In the genomic region with DNA sequence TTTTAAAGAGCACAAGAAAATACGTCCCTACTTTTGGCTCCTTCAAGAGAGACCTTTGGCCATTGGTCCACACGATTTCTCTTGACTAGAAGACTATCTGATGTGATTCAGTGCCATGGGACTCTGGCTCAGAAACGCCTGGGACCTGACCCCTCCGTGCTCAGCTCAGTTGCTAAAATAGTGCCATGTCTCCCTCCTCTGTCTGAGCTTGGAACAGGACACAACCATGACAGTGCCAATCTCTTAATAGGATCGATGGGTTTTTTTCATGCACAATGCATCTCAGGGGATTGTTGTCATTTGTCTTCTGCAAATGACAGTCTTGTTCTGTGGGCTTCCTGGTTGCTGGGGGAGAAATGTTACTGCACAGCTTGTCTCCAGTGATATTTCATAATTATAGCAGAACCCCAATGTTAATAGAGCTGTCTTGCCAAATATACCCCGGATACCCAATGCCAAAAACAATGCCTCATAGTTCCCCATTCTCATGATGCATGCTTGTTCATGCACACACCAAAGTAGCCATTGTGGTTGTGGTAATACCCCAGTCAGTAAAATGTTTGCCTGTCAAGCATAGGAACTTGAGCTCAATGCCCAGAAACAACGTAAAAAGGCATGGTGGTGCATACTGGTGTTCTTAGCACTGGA, we compare ENCODE assay signal across 25 mouse cellular contexts.
DNase-seq lines count a peak whose midpoint lies in the region; ATAC-seq and TF ChIP-seq lines count a peak whose summit lies in the region.
"Had no signal": no experiment of that assay in that cellular context is flagged by ENCODE, and none has a peak within 500 bp of the region (broad histone marks: within the 10 kb centered on the region; RNA-seq: fewer than 3 reads in every experiment).

No protein-coding gene starts in this region.

- no peak overlapping the region for H3K4me2 ChIP-seq in kidney, postnatal 0 days (ENCODE audit: low read length)
- H3K4me2 ChIP-seq in midbrain, postnatal 0 days (ENCODE audit: low read depth, low read length, poor library complexity, severe bottlenecking): no peak overlapping the region
- H3K4me2 ChIP-seq in midbrain, embryonic 13.5 days (replicated peaks): no peak overlapping the region
- H3K4me2 ChIP-seq: heart, embryonic 11.5 days; limb, embryonic 13.5 days; liver, embryonic 12.5 days; midbrain, embryonic 15.5 days; neural tube, embryonic 13.5 days; stomach, embryonic 15.5 days had no signal

- H3K27ac ChIP-seq in kidney, postnatal 0 days: no peak overlapping the region
- H3K27ac ChIP-seq in midbrain, postnatal 0 days (ENCODE audit: low read depth, low read length): no peak overlapping the region
- H3K27ac ChIP-seq in midbrain, embryonic 13.5 days: no peak overlapping the region
- H3K27ac ChIP-seq: hindbrain, embryonic 10.5 days; limb, embryonic 13.5 days; liver, embryonic 12.5 days; midbrain, embryonic 15.5 days; neural tube, embryonic 13.5 days; stomach, embryonic 15.5 days had no signal

- no peaks in the 10 kb centered on the region for H3K4me1 ChIP-seq in kidney, postnatal 0 days (replicated peaks; ENCODE audit: insufficient read depth, low read length)
- no peaks in the 10 kb centered on the region for H3K4me1 ChIP-seq in midbrain, postnatal 0 days (ENCODE audit: insufficient read depth, low read length)
- H3K4me1 ChIP-seq in midbrain, embryonic 13.5 days (replicated peaks): no peaks in the 10 kb centered on the region
- H3K4me1 ChIP-seq: limb, embryonic 13.5 days; liver, embryonic 12.5 days; midbrain, embryonic 15.5 days; neural tube, embryonic 13.5 days; stomach, embryonic 15.5 days had no signal

- DNase-seq in kidney, postnatal 0 days (ENCODE audit: low spot score): no peak
- no peak for DNase-seq in kidney, adult 8-10 months
- DNase-seq in midbrain, postnatal 0 days (ENCODE audit: low spot score): peak; percentile 34
- no peak for DNase-seq in adrenal gland, adult 8-10 months
- DNase-seq in B cell, adult 2 months: no peak
- DNase-seq: adrenal gland, postnatal 14 days; cerebellum, adult 9-10 months; gastrocnemius, postnatal 36 days; kidney, adult 2 months; kidney, postnatal 25 days; lung, adult 18-20 months; lung, postnatal 10 days; thymus, postnatal 25 days had no signal

- H3K9me3 ChIP-seq in kidney, postnatal 0 days (replicated peaks; ENCODE audit: low read length): no peaks in the 10 kb centered on the region
- no peaks in the 10 kb centered on the region for H3K9me3 ChIP-seq in midbrain, postnatal 0 days (ENCODE audit: low read length)
- no peaks in the 10 kb centered on the region for H3K9me3 ChIP-seq in midbrain, embryonic 13.5 days
- H3K9me3 ChIP-seq: hindbrain, embryonic 10.5 days; limb, embryonic 13.5 days; liver, embryonic 12.5 days; midbrain, embryonic 15.5 days; neural tube, embryonic 13.5 days; stomach, embryonic 15.5 days had no signal

- H3K9ac ChIP-seq in kidney, postnatal 0 days (ENCODE audit: low read depth, low read length): no peak overlapping the region
- H3K9ac ChIP-seq in midbrain, postnatal 0 days (replicated peaks; ENCODE audit: low read length, poor library complexity, severe bottlenecking): no peak overlapping the region
- no peak overlapping the region for H3K9ac ChIP-seq in midbrain, embryonic 13.5 days (replicated peaks)
- H3K9ac ChIP-seq: limb, embryonic 13.5 days; liver, embryonic 12.5 days; midbrain, embryonic 15.5 days; neural tube, embryonic 13.5 days; stomach, embryonic 15.5 days had no signal

- ATAC-seq in kidney, postnatal 0 days (replicated peaks; ENCODE audit: low FRiP score, low read depth): no peak
- ATAC-seq in midbrain, postnatal 0 days (ENCODE audit: low FRiP score): no peak; the same call in 1 of the 2 replicates
- ATAC-seq in midbrain, embryonic 13.5 days: no peak
- ATAC-seq in granulocyte monocyte progenitor cell, adult 5-6 weeks (replicated peaks; ENCODE audit: poor library complexity, severe bottlenecking): peak; percentile 79
- ATAC-seq: forebrain, embryonic 16.5 days; inflammation-experienced regulatory T-cells, adult 6 months; liver, embryonic 12.5 days; midbrain, embryonic 15.5 days had no signal

- WGBS in kidney, postnatal 0 days: 80% methylated on average over 7 of the region's 7 CpGs
- WGBS in midbrain, postnatal 0 days: 80% methylated on average over 7 of the region's 7 CpGs
- 85% methylated on average over 7 of the region's 7 CpGs for WGBS in midbrain, embryonic 13.5 days

- H3K27me3 ChIP-seq in kidney, postnatal 0 days (ENCODE audit: insufficient read depth, low read length): no peaks in the 10 kb centered on the region
- no peaks in the 10 kb centered on the region for H3K27me3 ChIP-seq in midbrain, postnatal 0 days (ENCODE audit: insufficient read depth, low read length)
- no peaks in the 10 kb centered on the region for H3K27me3 ChIP-seq in midbrain, embryonic 13.5 days
- H3K27me3 ChIP-seq: limb, embryonic 13.5 days; liver, embryonic 12.5 days; midbrain, embryonic 15.5 days; neural tube, embryonic 13.5 days; stomach, embryonic 15.5 days had no signal

- H3K36me3 ChIP-seq in kidney, postnatal 0 days (ENCODE audit: insufficient read depth, low read length): no peaks in the 10 kb centered on the region
- no peaks in the 10 kb centered on the region for H3K36me3 ChIP-seq in midbrain, postnatal 0 days (ENCODE audit: insufficient read depth, low read length)
- H3K36me3 ChIP-seq in midbrain, embryonic 13.5 days: no peaks in the 10 kb centered on the region
- H3K36me3 ChIP-seq: hindbrain, embryonic 10.5 days; limb, embryonic 13.5 days; liver, embryonic 12.5 days; midbrain, embryonic 15.5 days; neural tube, embryonic 13.5 days; stomach, embryonic 15.5 days had no signal

- H3K4me3 ChIP-seq in kidney, postnatal 0 days (replicated peaks; ENCODE audit: low read depth, low read length): no peak overlapping the region
- no peak overlapping the region for H3K4me3 ChIP-seq in midbrain, postnatal 0 days (ENCODE audit: low read depth, low read length)
- H3K4me3 ChIP-seq in midbrain, embryonic 13.5 days (replicated peaks): no peak overlapping the region
- H3K4me3 ChIP-seq: hindbrain, embryonic 10.5 days; limb, embryonic 13.5 days; liver, embryonic 12.5 days; midbrain, embryonic 15.5 days; myocyte; neural tube, embryonic 13.5 days; stomach, embryonic 15.5 days had no signal

- TF ChIP-seq CTCF in kidney, postnatal 0 days (IDR thresholded peaks at IDR 0.05; ENCODE audit: low read depth): peak; percentile 16; the same call in 1 of the 2 replicates
- peak; percentile 51 for TF ChIP-seq CTCF in midbrain, postnatal 0 days (IDR thresholded peaks at IDR 0.05)
